Mouse (Mus musculus) embryonic facial prominence, embryonic 13.5 days (tissue): ENCODE data around the gene Bhlhe40. TPM values are rescaled to one million over a fixed set of nuclear protein-coding genes. Genes with fewer than 3 reads are reported as not detected.

ENCODE experiments used
- ATAC-seq: fragments of 200-750 bp; cut with Nextera tagmentation; 2 replicates; pipeline ENCODE4 v1.8.0; 2017; ENCODE audit warnings: low read depth; ENCODE audit not compliant: insufficient number of reproducible peaks, insufficient read depth, low FRiP score, low TSS enrichment
- H3K27ac ChIP-seq: fragments of 300-500 bp; sonication (generic); 2 replicates; pipeline ENCODE4 v1.5.1; 2015; ENCODE audit warnings: moderate library complexity, mild to moderate bottlenecking, inconsistent platforms
- H3K27me3 ChIP-seq: fragments of 300-500 bp; sonication (generic); 2 replicates; pipeline ENCODE4 v1.6.1; 2015; ENCODE audit warnings: mild to moderate bottlenecking, inconsistent platforms
- H3K36me3 ChIP-seq: fragments of 300-500 bp; sonication (generic); 2 replicates; pipeline ENCODE4 v1.6.1; 2015; ENCODE audit warnings: mild to moderate bottlenecking, inconsistent platforms
- H3K4me1 ChIP-seq: fragments of 300-500 bp; sonication (generic); 2 replicates; pipeline ENCODE4 v1.6.1; 2015; ENCODE audit warnings: inconsistent platforms
- H3K4me2 ChIP-seq: fragments of 300-500 bp; sonication (generic); 2 replicates; pipeline ENCODE4 v1.6.1; 2015; ENCODE audit warnings: moderate library complexity, mild to moderate bottlenecking, inconsistent platforms
- H3K4me3 ChIP-seq: fragments of 300-500 bp; sonication (generic); 2 replicates; pipeline ENCODE4 v1.5.1; 2015; ENCODE audit warnings: mild to moderate bottlenecking, inconsistent platforms
- H3K9ac ChIP-seq: fragments of 300-500 bp; sonication (generic); 2 replicates; pipeline ENCODE4 v1.6.1; 2015; ENCODE audit warnings: mild to moderate bottlenecking, inconsistent platforms
- H3K9me3 ChIP-seq: fragments of 300-500 bp; sonication (generic); 2 replicates; pipeline ENCODE4 v1.6.1; 2016; ENCODE audit warnings: inconsistent platforms
- WGBS: fragments of 180-500 bp; shearing (Covaris S2); methylation state at CpG from one replicate; pipeline ENCODE4 v1.1.7; 2015; ENCODE audit warnings: mixed read lengths; 5-methylcytosine and 5-hydroxymethylcytosine counted together
- polyA plus RNA-seq: library from polyadenylated mRNA; unstranded; fragments of >200 nt; fragmentation: Nextera tagmentation; extraction: Ambion mirVana; gene quantifications from 2 replicates; pipeline ENCODE4 v1.2.1, GENCODE M21; 2015

Bhlhe40 gene
- polyA plus RNA-seq: 6.2 and 7.7 TPM in 2 replicates

DNA sequence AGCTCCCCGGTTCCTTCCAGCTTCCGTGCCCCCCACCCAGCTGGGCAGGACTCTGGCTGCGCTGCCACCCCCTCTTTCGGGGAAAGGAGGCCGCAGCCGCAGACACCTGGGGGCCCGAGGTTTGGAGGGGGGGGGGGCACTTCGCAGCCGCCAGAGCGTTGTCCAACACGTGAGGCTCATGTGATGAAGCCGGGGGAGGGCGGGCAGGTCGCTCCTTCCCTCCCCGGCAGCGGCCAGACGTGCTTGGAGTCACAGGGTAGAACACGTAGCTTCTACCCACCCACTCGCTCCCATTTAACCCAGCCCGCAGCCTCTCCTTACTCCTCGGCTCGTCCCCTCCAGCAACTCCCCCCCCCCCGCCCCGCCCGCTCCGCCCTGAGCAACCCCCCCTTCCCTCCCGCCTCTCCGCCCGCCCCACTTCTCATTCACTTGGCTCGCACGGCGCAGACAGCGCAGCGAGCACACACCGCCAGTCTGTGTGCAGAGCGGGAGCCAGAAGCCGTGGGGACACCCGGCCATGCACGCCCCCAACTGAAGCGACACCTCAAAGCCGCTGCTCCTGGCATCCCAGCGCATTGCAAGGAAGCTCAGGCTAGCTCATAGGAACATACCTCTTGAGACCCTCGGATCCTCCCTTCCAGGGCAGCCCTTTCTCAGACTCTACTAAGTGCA is at the start of gene Bhlhe40:
TSS of gene Bhlhe40 (plus strand) at position 424 of the 672 bp plus-strand sequence.
- peaks cover 32% of the 10 kb centered on the region for H3K4me1 ChIP-seq
- H3K4me2 ChIP-seq: peak within 1 kb of the TSS; percentile 91
- H3K4me3 ChIP-seq: peak within 1 kb of the TSS; percentile 56
- 0% methylated on average over 33 of the region's 43 CpGs for WGBS
- H3K9me3 ChIP-seq: no peaks in the 10 kb centered on the region
- peak; percentile 83 for ATAC-seq
- peaks cover 46% of the 10 kb centered on the region for H3K27me3 ChIP-seq
- no peaks in the 10 kb centered on the region for H3K36me3 ChIP-seq
- peak within 1 kb of the TSS; percentile 88 for H3K27ac ChIP-seq
- H3K9ac ChIP-seq: peak within 1 kb of the TSS; percentile 70

DNA sequence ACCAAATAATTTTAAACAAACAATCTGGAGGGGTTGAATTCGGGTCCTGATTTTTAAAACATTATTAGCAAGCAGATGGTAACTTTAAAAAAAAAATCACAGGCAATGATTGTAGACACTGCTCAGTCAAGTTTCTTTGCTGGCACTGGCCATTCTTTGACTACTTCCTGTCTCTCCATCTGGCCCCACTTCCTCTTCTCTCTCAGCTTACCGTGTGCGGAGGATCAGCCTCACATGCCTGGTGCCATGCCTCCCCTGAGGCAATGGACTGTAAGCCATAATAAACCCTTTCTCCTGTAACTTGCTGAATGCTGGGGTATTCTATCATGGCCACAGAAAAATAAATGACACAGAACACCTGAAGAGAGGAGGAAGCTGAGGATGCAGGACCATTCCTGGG is 48.8 kb upstream of the Bhlhe40 start:
- Histone ChIP-seq H3K4me3 (no peak overlapping the region), H3K9me3 (no peaks in the 10 kb centered on the region), H3K27me3 (no peaks in the 10 kb centered on the region), H3K9ac (no peak overlapping the region), H3K27ac (no peak overlapping the region), H3K4me1 (no peaks in the 10 kb centered on the region), H3K36me3 (no peaks in the 10 kb centered on the region), H3K4me2 (no peak overlapping the region)
- WGBS: 38% methylated on average over 3 of the region's 3 CpGs
- ATAC-seq: no peak

DNA sequence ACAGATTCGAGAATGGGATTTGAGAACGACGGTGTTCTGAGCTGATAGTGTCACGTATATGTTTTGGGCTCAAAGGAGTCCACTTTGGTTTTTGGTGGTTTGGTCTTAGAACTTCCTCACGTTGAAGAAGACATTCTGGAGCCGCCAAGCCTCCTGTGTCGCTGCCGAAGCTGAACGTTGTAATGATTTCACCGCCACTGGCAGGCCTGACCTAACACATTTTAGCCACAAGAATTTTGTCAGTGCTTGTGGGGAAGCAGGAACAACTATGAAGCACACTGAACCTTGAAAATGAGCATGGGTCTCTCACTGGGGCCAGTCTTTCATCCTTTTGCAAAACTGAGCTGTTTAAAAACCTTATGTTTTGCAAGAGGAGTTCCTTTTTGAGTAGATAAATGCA is 42.4 kb upstream of the Bhlhe40 start:
- H3K4me3 ChIP-seq: no peak overlapping the region
- WGBS: 83% methylated on average over 10 of the region's 10 CpGs
- no peak overlapping the region for H3K27ac ChIP-seq
- H3K9me3 ChIP-seq: no peaks in the 10 kb centered on the region
- no peak for ATAC-seq
- H3K9ac ChIP-seq: no peak overlapping the region
- no peaks in the 10 kb centered on the region for H3K36me3 ChIP-seq
- no peak overlapping the region for H3K4me2 ChIP-seq
- no peaks in the 10 kb centered on the region for H3K4me1 ChIP-seq
- H3K27me3 ChIP-seq: no peaks in the 10 kb centered on the region

GRCm38 (mm10) chr6:108623028-108623565 is 37.3 kb upstream of the Bhlhe40 start:
- Histone ChIP-seq H3K4me2 (no peak overlapping the region), H3K4me3 (no peak overlapping the region), H3K9me3 (no peaks in the 10 kb centered on the region), H3K27me3 (no peaks in the 10 kb centered on the region), H3K27ac (no peak overlapping the region), H3K36me3 (no peaks in the 10 kb centered on the region), H3K9ac (no peak overlapping the region), H3K4me1 (no peaks in the 10 kb centered on the region)
- ATAC-seq: no peak
- WGBS: 78% methylated on average over 4 of the region's 4 CpGs

GRCm38 (mm10) chr6:108624915-108625314 is 35.5 kb upstream of the Bhlhe40 start:
- peaks cover 3% of the 10 kb centered on the region; the same call in 1 of the 2 replicates for H3K9me3 ChIP-seq
- no peak for ATAC-seq
- H3K36me3 ChIP-seq: no peaks in the 10 kb centered on the region
- H3K4me3 ChIP-seq: no peak overlapping the region
- 92% methylated on average over 4 of the region's 4 CpGs for WGBS
- H3K9ac ChIP-seq: no peak overlapping the region
- no peaks in the 10 kb centered on the region for H3K27me3 ChIP-seq
- H3K4me1 ChIP-seq: no peaks in the 10 kb centered on the region
- H3K4me2 ChIP-seq: no peak overlapping the region
- H3K27ac ChIP-seq: no peak overlapping the region

DNA sequence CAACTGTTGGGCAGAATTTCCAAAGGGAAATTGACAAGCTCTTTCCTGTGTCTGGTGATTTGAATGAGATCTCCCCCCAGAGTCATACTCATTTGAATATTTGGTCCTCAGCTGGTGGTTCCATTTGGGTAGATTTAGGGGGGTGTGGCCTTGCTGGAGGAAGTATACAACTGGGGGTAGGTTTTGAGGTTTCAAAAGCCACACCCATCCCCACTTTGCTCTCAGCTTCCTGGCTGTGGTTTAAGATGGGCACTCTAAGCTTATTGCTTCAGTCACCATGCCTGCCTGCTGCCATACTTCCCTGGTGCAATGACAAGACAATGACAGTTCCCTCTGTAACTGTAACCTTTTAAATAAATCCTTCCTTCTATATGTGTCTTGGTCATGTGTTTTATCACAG is 29.7 kb upstream of the Bhlhe40 start:
- no peak overlapping the region for H3K27ac ChIP-seq
- H3K4me3 ChIP-seq: no peak overlapping the region
- no peaks in the 10 kb centered on the region for H3K36me3 ChIP-seq
- peaks cover 4% of the 10 kb centered on the region; the same call in 1 of the 2 replicates for H3K9me3 ChIP-seq
- H3K4me1 ChIP-seq: no peaks in the 10 kb centered on the region
- H3K27me3 ChIP-seq: no peaks in the 10 kb centered on the region
- no peak overlapping the region for H3K4me2 ChIP-seq
- no peak overlapping the region for H3K9ac ChIP-seq
- no peak for ATAC-seq

DNA sequence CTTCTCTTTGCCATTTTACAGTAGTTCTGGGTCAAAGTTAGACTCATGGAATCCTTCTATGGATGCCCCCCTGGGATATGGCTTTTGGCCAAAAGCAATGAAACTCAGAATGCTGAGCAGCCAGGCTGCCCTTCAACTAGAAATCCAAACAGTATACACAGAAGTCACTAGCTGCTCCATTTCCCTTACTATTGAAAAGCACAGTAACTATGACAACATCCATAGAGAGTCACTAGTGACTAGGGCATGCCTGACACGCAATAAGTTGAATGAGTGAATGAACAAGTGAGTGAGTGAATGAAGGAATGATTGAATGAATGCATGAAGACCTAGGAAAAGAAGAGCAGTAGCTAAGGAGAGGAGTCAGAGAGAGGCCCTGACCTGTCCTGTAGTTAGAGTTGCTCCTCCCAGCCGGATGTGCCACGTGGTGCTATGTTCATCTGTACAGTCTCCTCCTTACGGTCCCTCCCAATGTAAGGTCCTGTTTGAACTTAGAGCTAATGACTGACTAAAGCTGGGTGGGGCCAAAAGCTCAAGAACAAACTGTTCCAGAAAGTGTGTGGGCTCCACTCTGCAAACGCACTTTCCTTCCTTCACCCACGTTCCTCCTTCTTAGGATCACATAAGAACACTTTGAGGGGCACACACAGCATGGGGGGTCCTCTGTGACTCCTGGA is 22.1 kb upstream of the Bhlhe40 start:
- Histone ChIP-seq H3K9me3 (no peaks in the 10 kb centered on the region), H3K27me3 (no peaks in the 10 kb centered on the region), H3K27ac (no peak overlapping the region), H3K36me3 (no peaks in the 10 kb centered on the region), H3K4me1 (no peaks in the 10 kb centered on the region), H3K4me2 (no peak overlapping the region), H3K9ac (no peak overlapping the region), H3K4me3 (no peak overlapping the region)
- 86% methylated on average over 6 of the region's 6 CpGs for WGBS
- ATAC-seq: no peak

- H3K4me2 ChIP-seq: no peak overlapping the region
- no peaks in the 10 kb centered on the region for H3K9me3 ChIP-seq
- H3K27ac ChIP-seq: no peak overlapping the region
- H3K27me3 ChIP-seq: no peaks in the 10 kb centered on the region
- no peak overlapping the region for H3K4me3 ChIP-seq
- no peak overlapping the region for H3K9ac ChIP-seq
- ATAC-seq: no peak
- H3K36me3 ChIP-seq: no peaks in the 10 kb centered on the region
- WGBS: 79% methylated on average over 7 of the region's 7 CpGs
- no peaks in the 10 kb centered on the region for H3K4me1 ChIP-seq
These were observed 18.4 kb upstream of the Bhlhe40 start for GRCm38 (mm10) chr6:108642020-108642419.

GRCm38 (mm10) chr6:108643035-108643434 is 17.4 kb upstream of the Bhlhe40 start:
- Histone ChIP-seq H3K9me3 (no peaks in the 10 kb centered on the region), H3K36me3 (no peaks in the 10 kb centered on the region), H3K4me2 (no peak overlapping the region), H3K27ac (no peak overlapping the region), H3K4me1 (no peaks in the 10 kb centered on the region), H3K9ac (no peak overlapping the region), H3K27me3 (no peaks in the 10 kb centered on the region), H3K4me3 (no peak overlapping the region)
- ATAC-seq: no peak
- WGBS: 54% methylated on average over 6 of the region's 6 CpGs

DNA sequence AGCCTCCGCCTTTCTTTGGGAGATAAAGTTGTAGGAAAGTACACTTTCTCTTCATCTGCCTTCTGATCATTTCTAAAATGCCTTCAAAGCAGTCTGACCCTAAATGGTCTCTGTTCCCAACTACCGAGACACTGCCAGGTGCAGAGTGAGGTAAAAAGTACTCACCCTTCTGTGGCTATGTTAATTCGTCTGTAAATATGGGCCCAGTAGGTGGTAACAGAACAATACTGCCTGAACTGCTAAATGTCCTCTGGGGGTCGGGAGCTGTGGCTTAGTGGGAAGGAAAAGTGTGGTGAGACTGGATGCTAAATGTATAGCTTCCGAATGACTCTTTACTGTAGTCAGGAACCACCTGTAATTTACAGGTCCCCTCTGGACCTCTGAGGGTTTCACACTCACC is 16.1 kb upstream of the Bhlhe40 start:
- H3K4me3 ChIP-seq: no peak overlapping the region
- H3K27ac ChIP-seq: no peak overlapping the region
- no peaks in the 10 kb centered on the region for H3K27me3 ChIP-seq
- no peak overlapping the region for H3K9ac ChIP-seq
- no peaks in the 10 kb centered on the region for H3K36me3 ChIP-seq
- WGBS: 65% methylated on average over 5 of the region's 5 CpGs
- no peak overlapping the region for H3K4me2 ChIP-seq
- H3K9me3 ChIP-seq: no peaks in the 10 kb centered on the region
- ATAC-seq: no peak
- no peaks in the 10 kb centered on the region for H3K4me1 ChIP-seq

- Histone ChIP-seq H3K27ac (no peak overlapping the region), H3K4me2 (no peak overlapping the region), H3K27me3 (no peaks in the 10 kb centered on the region), H3K4me3 (no peak overlapping the region), H3K4me1 (no peaks in the 10 kb centered on the region), H3K9ac (no peak overlapping the region), H3K9me3 (no peaks in the 10 kb centered on the region), H3K36me3 (no peaks in the 10 kb centered on the region)
- no peak for ATAC-seq
- WGBS: 78% methylated on average over 3 of the region's 3 CpGs
These were observed 13.3 kb upstream of the Bhlhe40 start for GRCm38 (mm10) chr6:108647094-108647493.

GRCm38 (mm10) chr6:108648072-108648471 is 12.4 kb upstream of the Bhlhe40 start:
- ATAC-seq: no peak
- no peak overlapping the region for H3K9ac ChIP-seq

More at GRCm38 (mm10) chr6:108648072-108648471, 12.4 kb upstream of the Bhlhe40 start:
- Histone ChIP-seq H3K27ac (no peak overlapping the region), H3K27me3 (no peaks in the 10 kb centered on the region), H3K9me3 (no peaks in the 10 kb centered on the region), H3K4me1 (no peaks in the 10 kb centered on the region), H3K4me2 (no peak overlapping the region), H3K36me3 (no peaks in the 10 kb centered on the region), H3K4me3 (no peak overlapping the region)
- 70% methylated on average over 6 of the region's 6 CpGs for WGBS
